Mouse (Mus musculus) embryo, embryonic 10 days (tissue): Measurements from ENCODE around the gene Nrsn2.
"Not testable (repeated sequence)": the region's sequence is repeated elsewhere in the genome, so short reads cannot be mapped to it uniquely, and the experiment has no call there.

Source experiments
- DNase-seq: peaks from one replicate; pipeline ENCODE4 v3.0.0-alpha.2; 2015; ENCODE audit warnings: low spot score

Gene Nrsn2

GRCm38 (mm10) chr2:152384191-152384590, 7.8 kb upstream of the Nrsn2 start:
- no peak for DNase-seq

- DNase-seq, result peak; percentile 66
These were observed 640 bp downstream of the Nrsn2 start for GRCm38 (mm10) chr2:152375652-152376344.

- no peak for DNase-seq
These were observed 2.9 kb downstream of the Nrsn2 start for GRCm38 (mm10) chr2:152373547-152373946.

- no peak for DNase-seq
These were observed 3.8 kb downstream of the Nrsn2 start for GRCm38 (mm10) chr2:152372661-152373060.

- no peak for DNase-seq
These were observed 4.3 kb downstream of the Nrsn2 start for GRCm38 (mm10) chr2:152372104-152372503.

GRCm38 (mm10) chr2:152368532-152369140, 7.8 kb downstream of the Nrsn2 start:
- peak; percentile 89 for DNase-seq

- DNase-seq, result no peak
These were observed 8.5 kb downstream of the Nrsn2 start for GRCm38 (mm10) chr2:152367917-152368316.

- DNase-seq, result peak; percentile 89
These were observed 12.9 kb downstream of the Nrsn2 start for GRCm38 (mm10) chr2:152363245-152364147.

- DNase-seq, result no peak
These were observed 15.2 kb downstream of the Nrsn2 start for GRCm38 (mm10) chr2:152361193-152361592.

- no peak for DNase-seq
These were observed 16.1 kb downstream of the Nrsn2 start for GRCm38 (mm10) chr2:152360271-152360775.

- no peak for DNase-seq
These were observed 16.8 kb downstream of the Nrsn2 start for GRCm38 (mm10) chr2:152359616-152360015.

GRCm38 (mm10) chr2:152358977-152359376, 17.5 kb downstream of the Nrsn2 start:
- not testable (repeated sequence) for DNase-seq

GRCm38 (mm10) chr2:152357254-152357653, 19.2 kb downstream of the Nrsn2 start:
- no peak for DNase-seq

- no peak for DNase-seq
These were observed 26.4 kb downstream of the Nrsn2 start for GRCm38 (mm10) chr2:152349842-152350540.

GRCm38 (mm10) chr2:152349205-152349604, 27.2 kb downstream of the Nrsn2 start:
- DNase-seq, result no peak

- DNase-seq, result no peak
These were observed 28.7 kb downstream of the Nrsn2 start for GRCm38 (mm10) chr2:152347722-152348121.

- DNase-seq, result no peak
These were observed 29.5 kb downstream of the Nrsn2 start for GRCm38 (mm10) chr2:152346776-152347465.

- no peak for DNase-seq
These were observed 31.0 kb downstream of the Nrsn2 start for GRCm38 (mm10) chr2:152345393-152345792.

GRCm38 (mm10) chr2:152344909-152345308, 31.5 kb downstream of the Nrsn2 start:
- DNase-seq, result no peak

- DNase-seq, result no peak
These were observed 32.1 kb downstream of the Nrsn2 start for GRCm38 (mm10) chr2:152344361-152344760.
